Mouse (Mus musculus): ENCODE measurements around the gene Fignl1.

- TF ChIP-seq CTCF (IDR thresholded peaks at IDR 0.05; ENCODE audit: borderline replicate concordance, insufficient read depth, low read length) (no peak), POLR2A (IDR thresholded peaks at IDR 0.05; ENCODE audit: low read depth, low read length) (no peak)
These were observed 41.9 kb upstream of the Fignl1 start for GRCm38 (mm10) chr11:11850476-11851267.

All from embryonic fibroblast, embryonic 13.5 days (primary cell).